Mouse (Mus musculus) midbrain, embryonic 11.5 days (tissue): ENCODE data around the gene Zhx3. TPM values are rescaled to one million over a fixed set of nuclear protein-coding genes. Genes with fewer than 3 reads are reported as not detected.

Source experiments
- ATAC-seq: fragments of 200-750 bp; cut with Nextera tagmentation; 2 replicates; pipeline ENCODE4 v1.8.0; 2017; ENCODE audit warnings: moderate TSS enrichment, moderate library complexity; ENCODE audit not compliant: low FRiP score
- DNase-seq: peaks from one replicate; pipeline ENCODE4 v3.0.0; 2015; ENCODE audit warnings: low spot score; ENCODE audit errors: missing footprints
- H3K27ac ChIP-seq: fragments of 300-500 bp; sonication (generic); 2 replicates; pipeline ENCODE4 v1.5.1; 2014; ENCODE audit warnings: low read depth, low read length
- H3K27me3 ChIP-seq: fragments of 300-500 bp; sonication (generic); 2 replicates; pipeline ENCODE4 v1.6.1; 2014; ENCODE audit warnings: mild to moderate bottlenecking, low read length, moderate library complexity, mixed read lengths; ENCODE audit not compliant: control insufficient read depth, insufficient read depth
- H3K36me3 ChIP-seq: fragments of 300-500 bp; sonication (generic); 2 replicates; pipeline ENCODE4 v1.6.1; 2014; ENCODE audit warnings: mild to moderate bottlenecking, low read length, moderate library complexity, mixed read lengths; ENCODE audit not compliant: control insufficient read depth, insufficient read depth
- H3K4me1 ChIP-seq: fragments of 300-500 bp; sonication (generic); 2 replicates; pipeline ENCODE4 v1.6.1; 2014; ENCODE audit warnings: low read length; ENCODE audit not compliant: control insufficient read depth, insufficient read depth
- H3K4me2 ChIP-seq: fragments of 300-500 bp; sonication (generic); 2 replicates; pipeline ENCODE4 v1.6.1; 2014; ENCODE audit warnings: mild to moderate bottlenecking, moderate library complexity
- H3K4me3 ChIP-seq: fragments of 300-500 bp; sonication (generic); 2 replicates; pipeline ENCODE4 v1.5.1; 2014; ENCODE audit warnings: low read depth, low read length
- H3K9ac ChIP-seq: fragments of 300-500 bp; sonication (generic); 2 replicates; pipeline ENCODE4 v1.6.1; 2014; ENCODE audit warnings: low read length
- H3K9me3 ChIP-seq: fragments of 300-500 bp; sonication (generic); 2 replicates; pipeline ENCODE4 v1.6.1; 2016; ENCODE audit warnings: low read length; ENCODE audit not compliant: control insufficient read depth
- WGBS: fragments of 180-500 bp; shearing (Covaris S2); extraction: QIAGEN DNeasy Blood & Tissue Kit; methylation state at CpG from one replicate; pipeline ENCODE4 v1.1.7; 2014; 5-methylcytosine and 5-hydroxymethylcytosine counted together
- polyA plus RNA-seq: library from polyadenylated mRNA; unstranded; fragments of >200 nt; fragmentation: Nextera tagmentation; extraction: Ambion mirVana; gene quantifications from 2 replicates; pipeline ENCODE4 v1.2.1, GENCODE M21; 2014

Gene Zhx3
- polyA plus RNA-seq, 1 experiment from 2014 or later: 7.8 TPM

DNA sequence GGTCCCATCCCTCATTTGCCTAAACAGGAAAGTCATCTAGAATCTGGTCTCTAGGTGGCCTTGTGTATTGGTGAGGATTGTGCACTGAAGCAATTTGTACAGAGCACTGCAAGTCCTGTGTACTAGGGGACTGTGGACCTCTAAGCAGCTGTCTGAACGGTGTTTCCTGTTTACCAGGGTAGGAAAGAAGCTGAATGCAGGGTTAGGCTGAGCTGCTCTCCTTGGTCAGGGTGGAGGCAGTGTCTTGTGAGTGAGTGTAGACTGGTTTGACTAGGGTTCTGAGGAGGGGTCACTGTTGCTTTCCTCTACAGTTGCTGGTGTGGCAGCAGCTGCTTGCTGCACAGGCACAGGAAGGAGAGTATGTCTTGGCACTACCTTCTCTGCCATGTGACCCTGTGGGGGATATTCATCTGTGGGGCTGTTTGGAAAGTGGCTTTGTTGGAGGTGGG is 130.6 kb downstream of the Zhx3 start:
- 83% methylated on average over 1 of the region's 1 CpGs for WGBS
- Histone ChIP-seq H3K27me3 (no peaks in the 10 kb centered on the region), H3K36me3 (no peaks in the 10 kb centered on the region; the same call in 1 of the 2 replicates), H3K4me3 (no peak overlapping the region), H3K9ac (no peak overlapping the region), H3K9me3 (no peaks in the 10 kb centered on the region), H3K4me1 (peaks cover 9% of the 10 kb centered on the region; the same call in 1 of the 2 replicates), H3K4me2 (no peak overlapping the region), H3K27ac (no peak overlapping the region)
- ATAC-seq (no peak), DNase-seq (no peak)

DNA sequence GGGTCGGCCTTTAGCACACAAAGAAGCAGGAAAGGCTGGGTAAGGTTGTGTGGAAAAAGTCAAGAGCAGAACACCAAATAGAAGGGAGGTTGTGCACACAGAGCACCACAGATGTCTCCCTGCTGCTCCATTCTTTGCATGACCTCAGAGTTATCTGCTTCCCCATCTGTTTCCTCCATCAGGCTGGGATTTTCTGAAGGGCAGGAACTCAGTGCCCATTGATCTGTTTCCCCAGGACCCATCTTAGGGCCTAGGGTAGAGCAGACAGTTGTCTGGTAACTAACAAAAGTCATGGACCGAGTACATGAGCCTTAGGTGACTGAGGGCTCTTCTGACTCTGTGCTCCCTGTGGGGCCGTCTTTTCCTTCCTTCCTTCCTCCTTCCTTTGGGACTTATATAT is 131.2 kb downstream of the Zhx3 start:
- peaks cover 9% of the 10 kb centered on the region; the same call in 1 of the 2 replicates for H3K4me1 ChIP-seq
- no peak for ATAC-seq

DNA sequence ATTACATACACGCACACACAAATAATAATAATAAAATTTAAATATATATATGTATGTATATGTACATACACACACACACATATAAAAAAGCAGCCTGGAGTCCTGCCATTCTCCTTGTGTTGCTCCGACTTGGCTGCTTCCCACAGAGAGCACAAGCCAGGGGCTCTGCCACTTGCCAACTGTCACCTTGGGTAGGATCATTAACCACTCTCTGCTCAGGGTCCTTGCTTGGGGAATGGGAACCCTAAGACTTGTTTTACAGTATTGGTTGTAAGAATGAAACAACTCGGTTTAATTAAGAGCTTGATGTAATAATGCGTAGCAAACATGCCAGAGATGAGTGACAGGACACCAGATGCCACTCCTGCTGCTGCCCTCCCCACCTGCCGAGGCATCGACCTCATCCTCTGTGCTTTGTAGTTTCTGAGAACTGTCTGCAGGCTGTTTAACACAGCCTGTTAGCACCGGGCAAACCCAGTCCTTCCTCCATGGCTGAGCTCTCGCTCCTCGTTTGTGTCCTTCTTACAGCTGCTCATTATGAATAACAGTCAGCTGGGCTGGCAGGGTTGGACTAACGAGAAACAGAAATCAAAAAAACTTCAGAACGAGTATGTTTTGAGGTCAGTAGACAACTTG is 132.2 kb downstream of the Zhx3 start:
- H3K9me3 ChIP-seq: no peaks in the 10 kb centered on the region
- no peaks in the 10 kb centered on the region for H3K27me3 ChIP-seq
- H3K9ac ChIP-seq: no peak overlapping the region
- H3K4me1 ChIP-seq: peaks cover 9% of the 10 kb centered on the region; the same call in 1 of the 2 replicates
- H3K36me3 ChIP-seq: no peaks in the 10 kb centered on the region
- H3K27ac ChIP-seq: no peak overlapping the region
- DNase-seq (no peak), ATAC-seq (no peak)
- 69% methylated on average over 11 of the region's 11 CpGs for WGBS
- no peak overlapping the region for H3K4me2 ChIP-seq
- no peak overlapping the region for H3K4me3 ChIP-seq

More for the DNA sequence above, 131.2 kb downstream of the Zhx3 start:
- Histone ChIP-seq H3K27ac (no peak overlapping the region), H3K36me3 (no peaks in the 10 kb centered on the region), H3K9me3 (no peaks in the 10 kb centered on the region), H3K27me3 (no peaks in the 10 kb centered on the region), H3K4me2 (no peak overlapping the region), H3K4me3 (no peak overlapping the region), H3K9ac (no peak overlapping the region)
- WGBS: 85% methylated on average over 3 of the region's 3 CpGs
- no peak for DNase-seq

- Histone ChIP-seq H3K4me1 (peaks cover 9% of the 10 kb centered on the region; the same call in 1 of the 2 replicates), H3K4me3 (no peak overlapping the region), H3K27ac (no peak overlapping the region), H3K9ac (no peak overlapping the region), H3K36me3 (no peaks in the 10 kb centered on the region), H3K4me2 (no peak overlapping the region), H3K9me3 (no peaks in the 10 kb centered on the region), H3K27me3 (no peaks in the 10 kb centered on the region)
- WGBS: 49% methylated on average over 2 of the region's 2 CpGs
- DNase-seq (no peak), ATAC-seq (no peak)
Observed at GRCm38 (mm10) chr2:160739647-160740356, 133.0 kb downstream of the Zhx3 start.

DNA sequence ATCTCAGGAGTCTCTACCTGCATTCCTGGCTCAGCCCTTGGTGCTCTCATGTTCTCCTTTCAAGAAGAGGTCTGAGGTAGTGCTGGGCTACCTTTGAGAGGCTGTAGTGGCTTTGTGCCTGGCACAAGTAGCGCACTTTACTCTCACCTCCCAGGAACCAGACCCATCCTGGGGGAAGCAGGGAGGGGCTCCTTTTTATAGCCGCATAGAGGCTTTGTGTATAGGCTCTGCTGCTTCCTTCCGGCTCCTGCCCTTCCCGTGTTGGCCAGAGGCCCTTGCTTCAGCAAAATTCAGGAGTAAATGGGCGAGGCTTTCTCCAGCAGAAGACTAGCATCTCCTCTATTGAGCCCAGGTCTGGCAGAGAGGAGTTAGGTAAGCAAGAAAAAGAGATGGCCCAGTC is 134.4 kb downstream of the Zhx3 start:
- DNase-seq: no peak
- H3K27me3 ChIP-seq: no peaks in the 10 kb centered on the region
- H3K4me3 ChIP-seq: no peak overlapping the region
- ATAC-seq: no peak
- WGBS: 78% methylated on average over 5 of the region's 5 CpGs
- H3K9me3 ChIP-seq: no peaks in the 10 kb centered on the region
- no peak overlapping the region for H3K27ac ChIP-seq
- H3K36me3 ChIP-seq: no peaks in the 10 kb centered on the region
- peaks cover 17% of the 10 kb centered on the region for H3K4me1 ChIP-seq
- no peak overlapping the region for H3K4me2 ChIP-seq
- no peak overlapping the region for H3K9ac ChIP-seq

GRCm38 (mm10) chr2:160736466-160736865 is 136.3 kb downstream of the Zhx3 start:
- Histone ChIP-seq H3K9ac (no peak overlapping the region), H3K4me3 (no peak overlapping the region), H3K36me3 (no peaks in the 10 kb centered on the region), H3K27me3 (no peaks in the 10 kb centered on the region), H3K9me3 (no peaks in the 10 kb centered on the region), H3K4me2 (no peak overlapping the region), H3K27ac (no peak overlapping the region), H3K4me1 (peaks cover 26% of the 10 kb centered on the region)
- 91% methylated on average over 3 of the region's 3 CpGs for WGBS
- DNase-seq: no peak
- ATAC-seq: no peak

DNA sequence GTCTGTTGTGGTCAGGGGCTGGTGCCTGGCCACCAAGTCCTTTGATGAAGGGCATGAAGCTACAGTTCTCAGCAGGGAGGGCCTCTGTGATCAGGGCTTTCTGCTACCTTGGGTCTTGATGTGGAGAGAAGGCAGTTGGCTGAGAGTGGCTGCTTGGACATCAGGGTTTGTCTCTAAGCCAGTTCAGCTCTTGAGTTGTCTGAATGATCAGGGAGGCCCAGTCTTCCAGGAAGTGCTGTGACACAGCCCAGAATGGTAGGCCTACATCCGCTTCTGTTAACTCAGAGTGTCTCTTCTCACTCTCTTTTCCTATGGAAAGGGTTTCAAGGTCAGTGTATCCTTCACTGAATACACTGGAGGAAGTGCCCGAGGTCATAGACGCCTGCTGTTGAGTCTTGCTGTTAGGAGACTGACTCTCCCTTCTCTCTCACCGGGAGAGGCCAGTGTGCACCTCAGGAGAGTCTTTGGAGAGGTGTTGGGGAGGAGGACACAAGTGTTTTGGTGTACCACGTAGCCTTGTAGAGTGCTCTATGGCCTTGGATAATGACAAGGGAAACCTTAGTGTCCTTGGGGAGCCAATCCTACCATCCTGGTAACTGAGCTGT is 137.0 kb downstream of the Zhx3 start:
- H3K9ac ChIP-seq: no peak overlapping the region
- no peaks in the 10 kb centered on the region for H3K27me3 ChIP-seq
- no peaks in the 10 kb centered on the region for H3K36me3 ChIP-seq
- WGBS: 93% methylated on average over 5 of the region's 5 CpGs
- no peak overlapping the region for H3K27ac ChIP-seq
- H3K9me3 ChIP-seq: no peaks in the 10 kb centered on the region
- no peak for DNase-seq
- H3K4me2 ChIP-seq: no peak overlapping the region
- no peak for ATAC-seq
- H3K4me1 ChIP-seq: peaks cover 26% of the 10 kb centered on the region
- H3K4me3 ChIP-seq: no peak overlapping the region

DNA sequence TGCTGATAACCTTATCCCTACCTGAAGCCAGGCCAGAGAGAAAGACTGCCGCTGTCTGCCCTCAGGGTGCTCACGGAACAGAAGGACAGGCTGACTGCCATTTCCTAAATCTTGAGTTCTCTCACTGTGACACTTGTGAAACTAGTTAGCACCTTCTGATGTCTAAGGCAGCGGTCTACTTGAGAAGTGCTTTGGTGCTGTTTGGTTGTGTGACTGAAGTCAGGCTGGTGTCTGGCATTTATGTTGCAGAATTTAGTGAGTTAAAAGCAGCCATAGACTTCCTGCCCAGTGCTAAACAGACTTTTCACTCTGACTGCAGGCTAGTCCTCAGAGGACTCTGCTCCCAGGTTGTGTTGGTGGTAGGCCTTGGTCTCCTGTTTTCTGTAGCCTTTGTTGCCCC is 138.5 kb downstream of the Zhx3 start:
- no peak overlapping the region for H3K4me2 ChIP-seq
- H3K4me1 ChIP-seq: peaks cover 22% of the 10 kb centered on the region
- peaks cover 2% of the 10 kb centered on the region; the same call in 1 of the 2 replicates for H3K27me3 ChIP-seq
- H3K36me3 ChIP-seq: no peaks in the 10 kb centered on the region
- H3K9ac ChIP-seq: no peak overlapping the region
- no peak for ATAC-seq
- no peak overlapping the region for H3K27ac ChIP-seq
- no peaks in the 10 kb centered on the region for H3K9me3 ChIP-seq
- WGBS: 95% methylated on average over 3 of the region's 3 CpGs
- no peak overlapping the region for H3K4me3 ChIP-seq
- DNase-seq: no peak

GRCm38 (mm10) chr2:160733131-160733531 is 139.7 kb downstream of the Zhx3 start:
- Histone ChIP-seq H3K4me1 (peaks cover 22% of the 10 kb centered on the region), H3K4me2 (peak overlapping the region; percentile 91), H3K27me3 (peaks cover 2% of the 10 kb centered on the region; the same call in 1 of the 2 replicates), H3K4me3 (peak overlapping the region; percentile 89), H3K36me3 (no peaks in the 10 kb centered on the region), H3K27ac (no peak overlapping the region), H3K9me3 (no peaks in the 10 kb centered on the region), H3K9ac (peak overlapping the region; percentile 99)
- DNase-seq: no peak
- 81% methylated on average over 7 of the region's 7 CpGs for WGBS
- no peak for ATAC-seq
